Mouse (Mus musculus): ENCODE measurements at regions not wholly inside any gene's neighbourhood (a gene's known extent, or its start where the extent isn't known, plus 50 kb on each side); places are given as distances from the start of the nearest gene placed in this dataset.

DNA sequence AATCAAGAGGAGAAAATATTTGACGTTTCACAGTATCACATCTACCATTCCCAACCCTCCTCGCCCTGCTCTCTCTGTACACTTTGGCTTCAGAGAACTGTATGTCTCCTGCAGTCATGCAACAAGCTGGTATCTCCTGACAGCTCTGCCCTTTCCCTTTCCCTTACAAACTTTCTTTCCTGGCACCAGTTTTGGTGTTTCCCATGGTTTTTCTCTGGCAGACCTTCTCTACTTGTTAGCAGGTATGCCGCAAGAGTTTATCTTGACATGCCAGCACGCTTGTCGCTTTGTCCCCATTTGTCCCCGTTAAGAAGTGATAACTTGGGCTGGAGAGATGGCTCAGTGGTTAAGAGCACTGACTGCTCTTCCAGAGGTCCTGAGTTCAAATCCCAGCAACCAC is 94.9 kb downstream of the D16Ertd472e start:
- H3K4me3 ChIP-seq, result no peak overlapping the region
- no peaks in the 10 kb centered on the region for H3K79me2 ChIP-seq (ENCODE audit: control insufficient read depth, insufficient read depth)
- TF ChIP-seq MYOD1 (IDR thresholded peaks at IDR 0.05; ENCODE audit: control insufficient read depth in 1 of 3, insufficient read length in 2 of 3, low read depth in 2 of 3), result no peak
- TF ChIP-seq POLR2A (IDR thresholded peaks at IDR 0.05; ENCODE audit: insufficient read length, low read depth), result no peak
- TF ChIP-seq MAX (IDR thresholded peaks at IDR 0.05; ENCODE audit: low read depth), result no peak
- no peak for TF ChIP-seq SRF (IDR thresholded peaks at IDR 0.05; ENCODE audit: control insufficient read depth, insufficient read length, low read depth)
- no peak for TF ChIP-seq TCF12 (IDR thresholded peaks at IDR 0.05; ENCODE audit: insufficient read depth, poor library complexity, severe bottlenecking)
- no peak for TF ChIP-seq E2F4 (IDR thresholded peaks at IDR 0.05; ENCODE audit: insufficient read depth)
- no peak for TF ChIP-seq USF1 (IDR thresholded peaks at IDR 0.05; ENCODE audit: low read depth)
- no peak for TF ChIP-seq CEBPB (IDR thresholded peaks at IDR 0.05; ENCODE audit: insufficient read depth, poor library complexity, severe bottlenecking)
- no peak for TF ChIP-seq REST (IDR thresholded peaks at IDR 0.05; ENCODE audit: insufficient read depth, insufficient read length)
- no peaks in the 10 kb centered on the region for H3K36me3 ChIP-seq (ENCODE audit: control insufficient read depth, insufficient read depth)
- H3ac ChIP-seq (ENCODE audit: control insufficient read depth, insufficient read length), result no peak overlapping the region
- H3K27me3 ChIP-seq (ENCODE audit: control insufficient read depth, insufficient read depth, insufficient read length), result no peaks in the 10 kb centered on the region
- no peak overlapping the region for H3K4me2 ChIP-seq (ENCODE audit: low read depth)

GRCm38 (mm10) chr16:78481065-78481464 is 95.4 kb downstream of the D16Ertd472e start:
- no peak for TF ChIP-seq MYOD1 (IDR thresholded peaks at IDR 0.05; ENCODE audit: control insufficient read depth in 1 of 3, insufficient read length in 2 of 3, low read depth in 2 of 3)
- TF ChIP-seq POLR2AphosphoS2 (IDR thresholded peaks at IDR 0.05; ENCODE audit: insufficient read length, low read depth), result no peak
- no peak for TF ChIP-seq TCF3 (IDR thresholded peaks at IDR 0.05; ENCODE audit: insufficient read length, low read depth)
- no peak for TF ChIP-seq MAX (IDR thresholded peaks at IDR 0.05; ENCODE audit: low read depth)
- no peak for TF ChIP-seq SRF (IDR thresholded peaks at IDR 0.05; ENCODE audit: control insufficient read depth, insufficient read length, low read depth)
- TF ChIP-seq USF1 (IDR thresholded peaks at IDR 0.05; ENCODE audit: low read depth), result no peak
- no peak for TF ChIP-seq TCF12 (IDR thresholded peaks at IDR 0.05; ENCODE audit: insufficient read depth, poor library complexity, severe bottlenecking)
- TF ChIP-seq CEBPB (IDR thresholded peaks at IDR 0.05; ENCODE audit: insufficient read depth, poor library complexity, severe bottlenecking), result no peak
- no peak for TF ChIP-seq POLR2A (IDR thresholded peaks at IDR 0.05; ENCODE audit: insufficient read length, low read depth)
- no peak for TF ChIP-seq E2F4 (IDR thresholded peaks at IDR 0.05; ENCODE audit: insufficient read depth)
- TF ChIP-seq MYOG (IDR thresholded peaks at IDR 0.05; ENCODE audit: control insufficient read depth in 1 of 3, insufficient read depth in 1 of 3, insufficient read length in 2 of 3, low read depth in 2 of 3), result no peak
- no peak for TF ChIP-seq REST (IDR thresholded peaks at IDR 0.05; ENCODE audit: insufficient read depth, insufficient read length)
- H3K36me3 ChIP-seq (ENCODE audit: control insufficient read depth, insufficient read depth), result no peaks in the 10 kb centered on the region
- no peaks in the 10 kb centered on the region for H3K79me2 ChIP-seq (ENCODE audit: control insufficient read depth, insufficient read depth)
- H3K4me3 ChIP-seq, result no peak overlapping the region
- H3ac ChIP-seq (ENCODE audit: control insufficient read depth, insufficient read length), result no peak overlapping the region
- no peaks in the 10 kb centered on the region for H3K27me3 ChIP-seq (ENCODE audit: control insufficient read depth, insufficient read depth, insufficient read length)
- H3K4me2 ChIP-seq (ENCODE audit: low read depth), result no peak overlapping the region

DNA sequence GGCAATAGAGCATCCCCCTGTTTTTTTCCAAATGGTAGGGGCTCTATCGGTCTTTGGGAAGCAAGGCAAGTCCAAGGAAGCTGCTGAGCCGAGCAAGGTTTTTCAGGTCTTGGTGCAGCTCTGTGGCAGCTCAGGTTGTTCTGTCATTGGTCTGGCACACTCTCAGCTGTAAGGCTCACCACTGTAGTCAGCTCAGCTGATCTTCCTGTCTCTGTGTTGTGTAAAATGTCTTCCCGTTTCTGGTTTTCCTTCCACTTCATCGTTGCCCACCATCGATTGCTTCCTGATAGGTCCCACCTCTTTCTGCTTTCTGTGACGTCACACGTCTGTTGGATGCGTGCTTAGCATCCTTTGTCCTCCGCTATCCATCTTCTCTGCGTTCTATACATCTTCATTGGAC is 96.2 kb downstream of the D16Ertd472e start:
- Histone ChIP-seq H3K79me2 (ENCODE audit: control insufficient read depth, insufficient read depth) (no peaks in the 10 kb centered on the region), H3K4me3 (no peak overlapping the region), H3K27me3 (ENCODE audit: control insufficient read depth, insufficient read depth, insufficient read length) (no peaks in the 10 kb centered on the region), H3K4me2 (ENCODE audit: low read depth) (no peak overlapping the region), H3K36me3 (ENCODE audit: control insufficient read depth, insufficient read depth) (no peaks in the 10 kb centered on the region), H3ac (ENCODE audit: control insufficient read depth, insufficient read length) (no peak overlapping the region)
- TF ChIP-seq POLR2A (IDR thresholded peaks at IDR 0.05; ENCODE audit: insufficient read length, low read depth) (no peak), E2F4 (IDR thresholded peaks at IDR 0.05; ENCODE audit: insufficient read depth) (no peak), POLR2AphosphoS2 (IDR thresholded peaks at IDR 0.05; ENCODE audit: insufficient read length, low read depth) (no peak), SRF (IDR thresholded peaks at IDR 0.05; ENCODE audit: control insufficient read depth, insufficient read length, low read depth) (no peak)

DNA sequence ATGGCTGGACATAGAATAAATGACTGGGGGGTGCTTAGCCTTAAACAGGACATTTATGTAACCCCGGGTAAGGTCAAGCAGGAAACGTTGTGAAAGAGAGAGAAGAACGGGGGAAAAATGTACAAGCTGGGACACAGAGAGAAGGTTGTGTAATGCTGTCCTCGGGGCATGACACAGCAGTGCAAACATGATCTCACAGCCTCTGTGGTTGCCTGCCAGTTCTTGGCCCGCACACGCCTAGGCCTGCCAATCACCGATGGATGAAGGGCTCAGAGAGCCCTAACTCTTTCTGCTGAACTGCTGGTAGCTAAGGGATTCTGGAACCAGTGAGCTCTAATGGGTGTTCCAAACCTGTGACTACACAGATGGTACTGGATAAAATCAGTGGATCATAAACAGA is 96.5 kb upstream of the Btg3 start:
- TF ChIP-seq POLR2A (IDR thresholded peaks at IDR 0.05; ENCODE audit: insufficient read length, low read depth), result no peak
- Histone ChIP-seq H3ac (ENCODE audit: control insufficient read depth, insufficient read length) (no peak overlapping the region), H3K27me3 (ENCODE audit: control insufficient read depth, insufficient read depth, insufficient read length) (no peaks in the 10 kb centered on the region), H3K36me3 (ENCODE audit: control insufficient read depth, insufficient read depth) (no peaks in the 10 kb centered on the region), H3K79me2 (ENCODE audit: control insufficient read depth, insufficient read depth) (no peaks in the 10 kb centered on the region), H3K4me2 (ENCODE audit: low read depth) (no peak overlapping the region), H3K4me3 (no peak overlapping the region)

DNA sequence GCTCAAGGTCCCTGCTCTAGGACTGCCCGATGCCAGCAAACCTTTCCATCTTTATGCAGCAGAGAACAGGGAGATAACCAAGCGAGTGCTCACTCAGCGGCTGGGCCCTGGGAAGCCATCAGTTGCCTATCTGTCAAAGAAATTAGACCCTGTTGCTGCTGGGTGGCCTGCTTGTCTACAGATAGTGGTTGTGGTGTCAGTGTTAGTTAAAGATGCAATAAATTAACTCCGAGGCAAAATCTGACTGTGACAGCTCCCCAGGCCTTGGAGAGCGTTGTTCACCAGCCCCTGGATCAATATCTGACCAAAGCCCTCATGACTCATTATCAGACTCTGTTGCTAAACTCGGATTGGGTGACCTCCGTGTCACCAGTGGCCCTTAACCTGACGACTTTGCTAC is 83.0 kb upstream of the Btg3 start:
- no peaks in the 10 kb centered on the region for H3K79me2 ChIP-seq (ENCODE audit: control insufficient read depth, insufficient read depth)
- no peaks in the 10 kb centered on the region for H3K36me3 ChIP-seq (ENCODE audit: control insufficient read depth, insufficient read depth)
- H3K4me2 ChIP-seq (ENCODE audit: low read depth), result no peak overlapping the region
- H3K4me3 ChIP-seq, result no peak overlapping the region
- H3ac ChIP-seq (ENCODE audit: control insufficient read depth, insufficient read length), result no peak overlapping the region
- no peak for TF ChIP-seq TCF12 (IDR thresholded peaks at IDR 0.05; ENCODE audit: insufficient read depth, poor library complexity, severe bottlenecking)
- no peak for TF ChIP-seq MYOD1 (IDR thresholded peaks at IDR 0.05; ENCODE audit: control insufficient read depth in 1 of 3, insufficient read length in 2 of 3, low read depth in 2 of 3)
- no peak for TF ChIP-seq TCF3 (IDR thresholded peaks at IDR 0.05; ENCODE audit: insufficient read length, low read depth)
- no peak for TF ChIP-seq E2F4 (IDR thresholded peaks at IDR 0.05; ENCODE audit: insufficient read depth)
- TF ChIP-seq POLR2A (IDR thresholded peaks at IDR 0.05; ENCODE audit: insufficient read length, low read depth), result no peak
- no peak for TF ChIP-seq CEBPB (IDR thresholded peaks at IDR 0.05; ENCODE audit: insufficient read depth, poor library complexity, severe bottlenecking)
- TF ChIP-seq MAX (IDR thresholded peaks at IDR 0.05; ENCODE audit: low read depth), result no peak
- TF ChIP-seq REST (IDR thresholded peaks at IDR 0.05; ENCODE audit: insufficient read depth, insufficient read length), result no peak
- no peak for TF ChIP-seq SRF (IDR thresholded peaks at IDR 0.05; ENCODE audit: control insufficient read depth, insufficient read length, low read depth)
- TF ChIP-seq POLR2AphosphoS2 (IDR thresholded peaks at IDR 0.05; ENCODE audit: insufficient read length, low read depth), result no peak
- TF ChIP-seq MYOG (IDR thresholded peaks at IDR 0.05; ENCODE audit: control insufficient read depth in 1 of 3, insufficient read depth in 1 of 3, insufficient read length in 2 of 3, low read depth in 2 of 3), result no peak
- no peak for TF ChIP-seq USF1 (IDR thresholded peaks at IDR 0.05; ENCODE audit: low read depth)
- no peaks in the 10 kb centered on the region for H3K27me3 ChIP-seq (ENCODE audit: control insufficient read depth, insufficient read depth, insufficient read length)
